Mouse (Mus musculus) lung, embryonic 14.5 days (tissue): ENCODE measurements at regions not wholly inside any gene's neighbourhood (a gene's known extent, or its start where the extent isn't known, plus 50 kb on each side); places are given as distances from the start of the nearest gene placed in this dataset.

Source experiments
- ATAC-seq: fragments of 200-750 bp; cut with Nextera tagmentation; 2 replicates; pipeline ENCODE4 v1.8.0; 2017; ENCODE audit warnings: mild to moderate bottlenecking, moderate TSS enrichment, moderate library complexity; ENCODE audit not compliant: insufficient read depth
- DNase-seq: peaks from one replicate; pipeline ENCODE4 v3.0.0-alpha.2; 2015
- H3K27ac ChIP-seq: fragments of 300-500 bp; sonication (generic); 2 replicates; pipeline ENCODE4 v1.5.1; 2014; ENCODE audit warnings: low read depth, mild to moderate bottlenecking, moderate library complexity
- H3K27me3 ChIP-seq: fragments of 300-500 bp; sonication (generic); 2 replicates; pipeline ENCODE4 v1.6.1; 2014; ENCODE audit warnings: low read length, control low read depth; ENCODE audit not compliant: insufficient read depth
- H3K36me3 ChIP-seq: fragments of 300-500 bp; sonication (generic); 2 replicates; pipeline ENCODE4 v1.6.1; 2014; ENCODE audit warnings: control low read depth; ENCODE audit not compliant: insufficient read depth
- H3K4me1 ChIP-seq: fragments of 300-500 bp; sonication (generic); 2 replicates; pipeline ENCODE4 v1.6.1; 2014; ENCODE audit warnings: antibody characterized with exemption, control low read depth; ENCODE audit not compliant: insufficient read depth
- H3K4me2 ChIP-seq: fragments of 300-500 bp; sonication (generic); 2 replicates; pipeline ENCODE4 v1.6.1; 2014; ENCODE audit warnings: mild to moderate bottlenecking
- H3K4me3 ChIP-seq: fragments of 300-500 bp; sonication (generic); 2 replicates; pipeline ENCODE4 v1.5.1; 2014; ENCODE audit warnings: low read depth, low read length
- H3K9ac ChIP-seq: fragments of 300-500 bp; sonication (generic); 2 replicates; pipeline ENCODE4 v1.6.1; 2014
- H3K9me3 ChIP-seq: fragments of 300-500 bp; sonication (generic); 2 replicates; pipeline ENCODE4 v1.6.1; 2016; ENCODE audit warnings: low read depth, low read length, control low read depth
- CTCF ChIP-seq: IDR thresholded peaks from 2 replicates; pipeline ENCODE4 v1.5.1; 2016; ENCODE audit warnings: antibody characterized with exemption, low read depth
- WGBS: fragments of 180-500 bp; shearing (Covaris S2); extraction: QIAGEN DNeasy Blood & Tissue Kit; methylation state at CpG from one replicate; pipeline ENCODE4 v1.1.7; 2014; 5-methylcytosine and 5-hydroxymethylcytosine counted together

GRCm38 (mm10) chr6:22567891-22568290 lies 211.8 kb upstream of the Fam3c start:
- no peaks in the 10 kb centered on the region for H3K9me3 ChIP-seq
- H3K4me3 ChIP-seq = no peak overlapping the region
- no peak overlapping the region for H3K4me2 ChIP-seq
- no peaks in the 10 kb centered on the region for H3K27me3 ChIP-seq
- H3K27ac ChIP-seq = no peak overlapping the region
- H3K36me3 ChIP-seq = no peaks in the 10 kb centered on the region
- WGBS = 72% methylated on average over 9 of the region's 9 CpGs
- H3K9ac ChIP-seq = no peak overlapping the region
- no peaks in the 10 kb centered on the region for H3K4me1 ChIP-seq
- no peak for TF ChIP-seq CTCF
- no peak for DNase-seq
- ATAC-seq = no peak

GRCm38 (mm10) chr6:22548296-22549245 lies 192.5 kb upstream of the Fam3c start:
- Histone ChIP-seq H3K9me3 (no peaks in the 10 kb centered on the region), H3K27me3 (no peaks in the 10 kb centered on the region), H3K9ac (no peak overlapping the region), H3K4me3 (no peak overlapping the region), H3K36me3 (no peaks in the 10 kb centered on the region), H3K4me1 (no peaks in the 10 kb centered on the region), H3K4me2 (no peak overlapping the region), H3K27ac (no peak overlapping the region)
- ATAC-seq (peak; percentile 28; the same call in 1 of the 2 replicates), DNase-seq (peak; percentile 40)
- WGBS = 56% methylated on average over 13 of the region's 13 CpGs
- no peak for TF ChIP-seq CTCF

- H3K27me3 ChIP-seq = no peaks in the 10 kb centered on the region
- WGBS = 58% methylated on average over 2 of the region's 2 CpGs
These were observed 185.6 kb upstream of the Fam3c start for GRCm38 (mm10) chr6:22541603-22542002.

GRCm38 (mm10) chr6:22538254-22538653 lies 182.2 kb upstream of the Fam3c start:
- ATAC-seq = no peak
- Histone ChIP-seq H3K4me2 (no peak overlapping the region), H3K4me1 (no peaks in the 10 kb centered on the region), H3K27me3 (no peaks in the 10 kb centered on the region), H3K36me3 (no peaks in the 10 kb centered on the region), H3K9ac (no peak overlapping the region), H3K9me3 (no peaks in the 10 kb centered on the region), H3K27ac (no peak overlapping the region), H3K4me3 (no peak overlapping the region)
- 66% methylated on average over 4 of the region's 4 CpGs for WGBS
- no peak for DNase-seq
- TF ChIP-seq CTCF = no peak

More at GRCm38 (mm10) chr6:22541603-22542002, 185.6 kb upstream of the Fam3c start:
- no peak overlapping the region for H3K4me3 ChIP-seq
- H3K27ac ChIP-seq = no peak overlapping the region
- ATAC-seq (no peak), DNase-seq (no peak)
- no peak overlapping the region for H3K4me2 ChIP-seq
- H3K36me3 ChIP-seq = no peaks in the 10 kb centered on the region
- H3K9me3 ChIP-seq = no peaks in the 10 kb centered on the region
- no peaks in the 10 kb centered on the region for H3K4me1 ChIP-seq
- no peak overlapping the region for H3K9ac ChIP-seq
- no peak for TF ChIP-seq CTCF

GRCm38 (mm10) chr6:22524384-22524783 lies 168.3 kb upstream of the Fam3c start:
- Histone ChIP-seq H3K36me3 (no peaks in the 10 kb centered on the region), H3K27me3 (no peaks in the 10 kb centered on the region), H3K9ac (no peak overlapping the region), H3K4me1 (no peaks in the 10 kb centered on the region), H3K4me3 (no peak overlapping the region), H3K4me2 (no peak overlapping the region), H3K9me3 (no peaks in the 10 kb centered on the region), H3K27ac (no peak overlapping the region)
- no peak for ATAC-seq
- TF ChIP-seq CTCF = no peak
- WGBS = 47% methylated on average over 3 of the region's 3 CpGs
- DNase-seq = no peak

- peak; percentile 3 for DNase-seq
- no peak for TF ChIP-seq CTCF
- WGBS = 75% methylated on average over 9 of the region's 9 CpGs
These were observed 167.7 kb upstream of the Fam3c start for GRCm38 (mm10) chr6:22523582-22524234.

GRCm38 (mm10) chr6:22506871-22507270 lies 150.8 kb upstream of the Fam3c start:
- no peaks in the 10 kb centered on the region for H3K4me1 ChIP-seq
- H3K27me3 ChIP-seq = no peaks in the 10 kb centered on the region
- H3K36me3 ChIP-seq = no peaks in the 10 kb centered on the region
- no peak for DNase-seq
- WGBS = 72% methylated on average over 1 of the region's 1 CpGs
- TF ChIP-seq CTCF = no peak
- no peaks in the 10 kb centered on the region for H3K9me3 ChIP-seq
- no peak overlapping the region for H3K27ac ChIP-seq
- H3K9ac ChIP-seq = no peak overlapping the region
- H3K4me2 ChIP-seq = no peak overlapping the region
- no peak for ATAC-seq
- no peak overlapping the region for H3K4me3 ChIP-seq

More at GRCm38 (mm10) chr6:22523582-22524234, 167.7 kb upstream of the Fam3c start:
- no peaks in the 10 kb centered on the region for H3K36me3 ChIP-seq
- no peak overlapping the region for H3K27ac ChIP-seq
- H3K9me3 ChIP-seq = no peaks in the 10 kb centered on the region
- no peak overlapping the region for H3K4me3 ChIP-seq
- H3K4me1 ChIP-seq = no peaks in the 10 kb centered on the region
- H3K4me2 ChIP-seq = no peak overlapping the region
- H3K27me3 ChIP-seq = no peaks in the 10 kb centered on the region
- ATAC-seq = no peak
- H3K9ac ChIP-seq = no peak overlapping the region
